Mouse (Mus musculus) C2C12 (cell line): ENCODE results near the gene Snx30. TPM values are rescaled to one million over a fixed set of nuclear protein-coding genes. Genes with fewer than 3 reads are reported as not detected.
"Not testable (repeated sequence)": the region's sequence is repeated elsewhere in the genome, so short reads cannot be mapped to it uniquely, and the experiment has no call there.

Experiments
- H3K27me3 ChIP-seq: one replicate; pipeline ENCODE4 v1.6.1; 2011; ENCODE audit not compliant: control insufficient read depth, insufficient read depth, insufficient read length
- H3K36me3 ChIP-seq: one replicate; pipeline ENCODE4 v1.6.1; 2011; ENCODE audit not compliant: control insufficient read depth, insufficient read depth
- H3K4me3 ChIP-seq: one replicate; pipeline ENCODE4 v1.5.1; 2011; ENCODE audit warnings: mild to moderate bottlenecking, control low read depth; ENCODE audit not compliant: poor library complexity, insufficient read depth, severe bottlenecking
- H3K79me2 ChIP-seq: one replicate; pipeline ENCODE4 v1.6.1; 2011; ENCODE audit not compliant: control insufficient read depth, insufficient read depth
- H3K79me3 ChIP-seq: one replicate; pipeline ENCODE4 v1.6.1; 2011; ENCODE audit warnings: low read depth, control low read depth
- H3ac ChIP-seq: one replicate; pipeline ENCODE3; 2011; ENCODE audit warnings: low read depth; ENCODE audit not compliant: control insufficient read depth, insufficient read length
- CEBPB ChIP-seq: IDR thresholded peaks from one replicate; pipeline ENCODE4 v1.6.1; 2011; ENCODE audit warnings: low read depth, mild to moderate bottlenecking, control low read depth, moderate library complexity
- CTCF ChIP-seq: IDR thresholded peaks from one replicate; pipeline ENCODE4 v1.5.1; 2011; ENCODE audit not compliant: control insufficient read depth, insufficient read depth, insufficient read length
- FOSL1 ChIP-seq: IDR thresholded peaks from one replicate; pipeline ENCODE4 v1.8.0; 2011; ENCODE audit warnings: mild to moderate bottlenecking, low read length; ENCODE audit not compliant: poor library complexity, insufficient read depth, severe bottlenecking
- MAX ChIP-seq: IDR thresholded peaks from one replicate; pipeline ENCODE4 v1.6.1; 2011; ENCODE audit warnings: mild to moderate bottlenecking, control low read depth
- MYOD1 ChIP-seq: IDR thresholded peaks from one replicate; pipeline ENCODE4 v1.6.1; 2011; ENCODE audit warnings: low read depth; ENCODE audit not compliant: control insufficient read depth, insufficient read length
- MYOG ChIP-seq: IDR thresholded peaks from one replicate; pipeline ENCODE4 v1.6.1; 2011; ENCODE audit not compliant: control insufficient read depth, insufficient read length; ENCODE audit errors: extremely low read depth
- USF1 ChIP-seq: IDR thresholded peaks from one replicate; pipeline ENCODE4 v1.6.1; 2011; ENCODE audit warnings: low read depth, mild to moderate bottlenecking, control low read depth, moderate library complexity
- polyA plus RNA-seq: library from polyadenylated mRNA; unstranded; fragments of >200 nt; fragmentation: generic; extraction: Trizol; gene quantifications from one replicate; pipeline ENCODE4 v1.2.1, GENCODE M21; 2012; ENCODE audit warnings: missing spikeins

Gene Snx30
- polyA plus RNA-seq, 1 experiment = 3.5 TPM

DNA sequence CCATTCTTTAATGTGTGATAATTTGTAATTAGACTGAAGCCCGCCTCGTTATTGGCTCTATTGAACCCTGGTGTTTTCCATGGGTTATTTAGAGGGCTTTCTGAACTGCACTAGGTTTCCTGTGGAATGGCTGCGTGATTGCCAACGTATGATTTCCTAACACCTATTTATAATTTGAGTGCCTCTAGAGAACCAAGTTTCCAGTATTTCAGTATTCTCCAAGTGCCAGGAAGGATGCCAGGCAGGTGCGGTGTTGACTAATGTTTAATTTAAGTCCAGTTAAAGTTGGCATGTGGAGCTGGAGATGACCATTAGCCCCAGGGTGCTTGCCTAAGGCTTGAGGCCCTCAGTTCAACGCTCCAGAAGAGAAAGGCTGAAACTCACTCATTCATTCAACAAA is 18.5 kb upstream of the Snx30 start:
- Histone ChIP-seq H3K36me3 (no peaks in the 10 kb centered on the region), H3K79me2 (peaks cover 15% of the 10 kb centered on the region), H3K27me3 (peaks cover 5% of the 10 kb centered on the region), H3K4me3 (no peak overlapping the region), H3ac (no peak overlapping the region), H3K79me3 (peaks cover 15% of the 10 kb centered on the region)
- TF ChIP-seq MYOD1 (no peak), CTCF (no peak), USF1 (no peak), CEBPB (no peak), FOSL1 (no peak), MYOG (no peak), MAX (no peak)

DNA sequence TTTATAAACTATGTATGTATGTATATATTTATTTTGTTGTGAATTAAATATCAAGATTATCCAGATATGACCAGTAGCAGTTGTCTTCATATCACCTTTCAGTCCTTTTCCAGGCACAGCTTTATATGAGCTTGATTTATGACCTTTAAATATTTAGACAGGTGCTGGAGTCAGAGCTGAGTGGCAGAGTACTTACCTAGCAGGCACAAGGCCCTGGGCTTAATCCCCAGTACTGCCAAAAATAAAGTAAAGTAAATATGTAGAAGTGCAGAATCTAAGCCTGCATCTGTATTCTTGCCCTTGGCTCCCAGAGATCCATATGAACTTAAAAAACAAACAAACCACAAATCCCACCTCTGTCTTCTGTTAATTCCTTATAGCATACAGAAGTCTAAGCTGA is 16.6 kb upstream of the Snx30 start:
- Histone ChIP-seq H3ac (no peak overlapping the region), H3K36me3 (no peaks in the 10 kb centered on the region), H3K27me3 (peaks cover 9% of the 10 kb centered on the region), H3K79me3 (no peaks in the 10 kb centered on the region), H3K4me3 (no peak overlapping the region), H3K79me2 (no peaks in the 10 kb centered on the region)
- TF ChIP-seq MYOG (no peak), CEBPB (no peak), CTCF (no peak), FOSL1 (no peak), MAX (no peak), MYOD1 (no peak), USF1 (no peak)

DNA sequence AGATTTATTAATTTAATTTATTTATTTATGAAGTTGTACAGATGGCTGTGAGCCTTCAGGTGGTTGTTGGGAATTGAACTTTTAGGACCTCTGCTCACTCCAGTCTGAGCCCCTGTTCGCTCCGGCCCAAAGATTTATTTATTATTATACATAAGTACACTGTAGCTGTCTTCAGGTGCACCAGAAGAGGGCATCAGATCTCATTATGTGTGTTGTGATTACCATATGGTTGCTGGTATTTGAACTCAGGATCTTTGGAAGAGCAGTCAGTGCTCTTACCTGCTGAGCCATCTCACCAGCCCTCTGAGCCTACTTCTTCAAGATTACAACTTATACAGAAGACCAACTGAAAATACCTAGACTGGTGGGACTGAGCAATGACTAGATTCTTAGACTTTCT is 12.0 kb upstream of the Snx30 start:
- H3K79me3 ChIP-seq, H3K36me3 ChIP-seq, H3K79me2 ChIP-seq, H3ac ChIP-seq, H3K4me3 ChIP-seq, H3K27me3 ChIP-seq: not testable (repeated sequence)

- Histone ChIP-seq H3K79me2 (no peaks in the 10 kb centered on the region), H3K79me3 (no peaks in the 10 kb centered on the region), H3K36me3 (no peaks in the 10 kb centered on the region), H3K27me3 (peaks cover 9% of the 10 kb centered on the region), H3K4me3 (no peak overlapping the region), H3ac (no peak overlapping the region)
- TF ChIP-seq CTCF (no peak), MYOD1 (no peak), MAX (no peak), FOSL1 (no peak), USF1 (no peak), CEBPB (no peak), MYOG (no peak)
These were observed 11.5 kb upstream of the Snx30 start for GRCm38 (mm10) chr4:59794116-59794515.

GRCm38 (mm10) chr4:59795788-59796455 is 9.7 kb upstream of the Snx30 start:
- H3K36me3 ChIP-seq = no peaks in the 10 kb centered on the region
- H3ac ChIP-seq = no peak overlapping the region
- no peaks in the 10 kb centered on the region for H3K79me3 ChIP-seq
- no peak for TF ChIP-seq MAX
- no peak for TF ChIP-seq CTCF
- TF ChIP-seq MYOG = no peak
- no peak for TF ChIP-seq MYOD1
- peaks cover 9% of the 10 kb centered on the region for H3K27me3 ChIP-seq
- no peaks in the 10 kb centered on the region for H3K79me2 ChIP-seq
- no peak overlapping the region for H3K4me3 ChIP-seq

GRCm38 (mm10) chr4:59800181-59800580 is 5.5 kb upstream of the Snx30 start:
- Histone ChIP-seq H3K27me3 (no peaks in the 10 kb centered on the region), H3K79me3 (no peaks in the 10 kb centered on the region), H3K79me2 (no peaks in the 10 kb centered on the region), H3K4me3 (no peak overlapping the region), H3K36me3 (no peaks in the 10 kb centered on the region), H3ac (no peak overlapping the region)
- TF ChIP-seq MAX = no peak
- TF ChIP-seq CEBPB = no peak
- no peak for TF ChIP-seq MYOD1
- TF ChIP-seq CTCF = no peak
- no peak for TF ChIP-seq FOSL1
- peak; percentile 21 for TF ChIP-seq USF1
